Mouse (Mus musculus) embryonic facial prominence, embryonic 15.5 days (tissue): ENCODE data around the gene Tmem233. TPM values are rescaled to one million over a fixed set of nuclear protein-coding genes. Genes with fewer than 3 reads are reported as not detected.

Source experiments
- ATAC-seq: fragments of 200-750 bp; cut with Nextera tagmentation; 2 replicates; pipeline ENCODE4 v1.8.0; 2017; ENCODE audit warnings: low read depth, moderate TSS enrichment; ENCODE audit not compliant: insufficient number of reproducible peaks, low FRiP score, low TSS enrichment
- H3K27ac ChIP-seq: fragments of 300-500 bp; sonication (generic); replicated peaks from 2 replicates; pipeline ENCODE4 v1.5.1; 2015; ENCODE audit warnings: mild to moderate bottlenecking, inconsistent platforms
- H3K27me3 ChIP-seq: fragments of 300-500 bp; sonication (generic); 2 replicates; pipeline ENCODE4 v1.6.1; 2015; ENCODE audit warnings: inconsistent platforms
- H3K36me3 ChIP-seq: fragments of 300-500 bp; sonication (generic); 2 replicates; pipeline ENCODE4 v1.6.1; 2015; ENCODE audit warnings: mild to moderate bottlenecking, inconsistent platforms
- H3K4me1 ChIP-seq: fragments of 300-500 bp; sonication (generic); 2 replicates; pipeline ENCODE4 v1.6.1; 2015; ENCODE audit warnings: inconsistent platforms
- H3K4me2 ChIP-seq: fragments of 300-500 bp; sonication (generic); replicated peaks from 2 replicates; pipeline ENCODE4 v1.6.1; 2015; ENCODE audit warnings: mild to moderate bottlenecking, inconsistent platforms
- H3K4me3 ChIP-seq: fragments of 300-500 bp; sonication (generic); replicated peaks from 2 replicates; pipeline ENCODE4 v1.5.1; 2015; ENCODE audit warnings: mild to moderate bottlenecking, inconsistent platforms
- H3K9ac ChIP-seq: fragments of 300-500 bp; sonication (generic); 2 replicates; pipeline ENCODE4 v1.6.1; 2015; ENCODE audit warnings: inconsistent platforms
- H3K9me3 ChIP-seq: fragments of 300-500 bp; sonication (generic); replicated peaks from 2 replicates; pipeline ENCODE4 v1.6.1; 2016; ENCODE audit warnings: inconsistent platforms
- WGBS: fragments of 180-500 bp; shearing (Covaris S2); methylation state at CpG from one replicate; pipeline ENCODE4 v1.1.7; 2015; 5-methylcytosine and 5-hydroxymethylcytosine counted together
- polyA plus RNA-seq: library from polyadenylated mRNA; unstranded; fragments of >200 nt; fragmentation: Nextera tagmentation; extraction: Ambion mirVana; gene quantifications from 2 replicates; pipeline ENCODE4 v1.2.1, GENCODE M21; 2015

Gene Tmem233
- polyA plus RNA-seq, 1 experiment from 2014 or later, result not detected

DNA sequence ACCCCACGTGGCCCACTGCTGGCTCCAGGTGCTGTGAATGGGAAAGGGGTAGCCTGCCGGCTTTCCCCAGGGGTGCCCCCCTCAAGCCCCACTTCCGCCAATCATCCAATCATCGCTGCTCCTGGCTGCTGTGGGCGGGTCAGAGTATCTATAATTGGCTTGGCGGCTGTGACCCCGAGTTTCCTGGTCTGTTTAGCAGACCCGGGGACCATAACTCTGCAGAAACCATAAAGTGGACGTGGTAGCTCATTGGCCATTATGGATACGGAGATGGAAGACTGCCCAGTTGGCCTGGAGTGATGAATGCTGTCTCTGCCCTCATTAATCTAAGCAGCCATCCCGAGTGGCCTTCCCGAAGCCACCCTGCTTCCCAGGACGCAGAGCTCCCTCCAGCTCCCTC is 79.2 kb downstream of the Tmem233 start:
- Histone ChIP-seq H3K27me3 (no peaks in the 10 kb centered on the region), H3K9ac (no peak overlapping the region), H3K36me3 (0 out of 2 replicates have a peak, but pooled peaks cover 4% of the 10 kb centered on the region), H3K4me3 (no peak overlapping the region), H3K4me2 (no peak overlapping the region), H3K27ac (no peak overlapping the region), H3K9me3 (no peaks in the 10 kb centered on the region), H3K4me1 (no peaks in the 10 kb centered on the region)
- no peak for ATAC-seq
- WGBS, result 46% methylated on average over 13 of the region's 13 CpGs

DNA sequence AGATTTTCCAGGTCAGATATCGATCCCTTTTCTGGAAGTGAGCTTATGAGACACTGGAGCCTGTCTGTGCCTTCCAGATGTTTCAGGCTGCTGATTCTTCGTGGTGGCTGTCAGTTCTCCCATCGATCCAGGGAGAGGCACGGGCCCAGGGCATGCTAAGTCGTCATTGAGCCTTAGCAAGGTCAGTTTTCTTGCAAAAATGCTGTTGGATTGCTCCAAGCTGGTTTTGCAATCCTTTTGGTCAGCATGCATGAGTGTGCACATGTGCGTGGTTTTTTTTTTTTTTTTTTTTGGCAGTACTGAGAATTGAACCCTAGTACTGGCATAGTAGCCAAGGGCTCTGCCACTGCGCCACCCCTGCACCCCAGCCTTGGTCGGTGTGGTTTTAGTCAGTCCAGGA is 79.9 kb downstream of the Tmem233 start:
- Histone ChIP-seq H3K4me3 (no peak overlapping the region), H3K27ac (no peak overlapping the region), H3K4me1 (no peaks in the 10 kb centered on the region), H3K9ac (no peak overlapping the region), H3K9me3 (no peaks in the 10 kb centered on the region), H3K27me3 (no peaks in the 10 kb centered on the region), H3K4me2 (no peak overlapping the region), H3K36me3 (0 out of 2 replicates have a peak, but pooled peaks cover 4% of the 10 kb centered on the region)
- WGBS, result 76% methylated on average over 8 of the region's 8 CpGs
- ATAC-seq, result no peak

DNA sequence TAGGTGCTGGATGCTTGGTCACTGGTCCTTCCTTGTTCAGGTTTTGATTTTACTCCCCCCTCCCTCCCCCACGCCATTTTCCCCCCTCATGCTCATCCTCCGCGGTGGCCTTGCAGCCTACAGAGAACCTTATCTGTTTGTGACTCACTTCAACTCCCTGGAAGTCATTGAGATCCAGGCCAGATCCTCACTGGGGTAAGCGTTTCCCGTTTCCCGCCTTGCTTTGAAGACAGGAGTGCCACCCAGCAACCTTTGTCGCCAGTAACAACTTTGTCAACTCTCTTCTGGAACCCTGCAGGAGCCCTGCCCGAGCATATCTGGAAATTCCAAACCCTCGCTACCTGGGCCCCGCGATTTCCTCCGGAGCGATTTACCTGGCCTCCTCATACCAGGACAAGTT is 85.7 kb downstream of the Tmem233 start:
- H3K27ac ChIP-seq, result no peak overlapping the region
- H3K9ac ChIP-seq, result no peak overlapping the region
- no peak overlapping the region for H3K4me3 ChIP-seq
- H3K36me3 ChIP-seq, result peaks cover 8% of the 10 kb centered on the region
- ATAC-seq, result no peak
- no peaks in the 10 kb centered on the region for H3K4me1 ChIP-seq
- H3K9me3 ChIP-seq, result no peaks in the 10 kb centered on the region
- 75% methylated on average over 13 of the region's 13 CpGs for WGBS
- no peak overlapping the region for H3K4me2 ChIP-seq
- H3K27me3 ChIP-seq, result no peaks in the 10 kb centered on the region

GRCm38 (mm10) chr5:115994101-115994500 is 88.9 kb downstream of the Tmem233 start:
- no peak overlapping the region for H3K4me2 ChIP-seq
- ATAC-seq, result no peak
- H3K9ac ChIP-seq, result no peak overlapping the region
- no peaks in the 10 kb centered on the region for H3K27me3 ChIP-seq
- H3K36me3 ChIP-seq, result peaks cover 28% of the 10 kb centered on the region
- no peak overlapping the region for H3K4me3 ChIP-seq
- H3K9me3 ChIP-seq, result no peaks in the 10 kb centered on the region
- H3K4me1 ChIP-seq, result no peaks in the 10 kb centered on the region
- no peak overlapping the region for H3K27ac ChIP-seq
- WGBS, result 92% methylated on average over 15 of the region's 15 CpGs

DNA sequence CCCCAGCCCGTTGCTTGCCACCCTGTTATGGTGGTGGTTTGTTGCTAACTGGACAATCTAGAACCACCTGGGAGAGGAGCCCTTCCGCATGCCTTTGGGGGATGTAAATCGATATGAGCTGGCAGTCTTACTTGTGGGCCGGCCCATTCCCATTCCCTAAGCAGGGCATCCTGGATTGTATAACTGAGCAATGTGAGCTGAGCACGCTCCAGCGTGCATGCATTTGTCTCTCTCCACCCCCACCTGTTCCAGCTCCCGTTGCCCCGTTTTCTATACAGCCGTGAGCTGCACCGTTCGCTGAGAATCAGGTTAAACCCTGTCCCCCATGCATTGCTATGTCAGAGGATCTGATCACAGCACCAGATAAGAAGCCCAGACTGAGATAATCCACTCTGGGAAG is 91.3 kb downstream of the Tmem233 start:
- no peaks in the 10 kb centered on the region for H3K9me3 ChIP-seq
- peaks cover 44% of the 10 kb centered on the region for H3K36me3 ChIP-seq
- H3K4me3 ChIP-seq, result no peak overlapping the region
- no peaks in the 10 kb centered on the region for H3K4me1 ChIP-seq
- no peaks in the 10 kb centered on the region for H3K27me3 ChIP-seq
- 79% methylated on average over 11 of the region's 11 CpGs for WGBS
- no peak overlapping the region for H3K4me2 ChIP-seq
- H3K27ac ChIP-seq, result no peak overlapping the region
- H3K9ac ChIP-seq, result no peak overlapping the region
- ATAC-seq, result no peak

Other genes with a start within 250 kb of the Tmem233 start
- gene Cit, start 238.0 kb downstream of the Tmem233 start, polyA plus RNA-seq, result 25.0 and 26.5 TPM in 2 replicates
- 62.8 and 68.6 TPM in 2 replicates for gene Prkab1, start 58.7 kb downstream of the Tmem233 start, polyA plus RNA-seq
- gene Ccdc60, start 205.7 kb upstream of the Tmem233 start, polyA plus RNA-seq, result 1.8 and 3.7 TPM in 2 replicates